Mouse (Mus musculus): ENCODE data around the gene Caskin2.
"Not testable (repeated sequence)": the region's sequence is repeated elsewhere in the genome, so short reads cannot be mapped to it uniquely, and the experiment has no call there.

Caskin2 gene

DNA sequence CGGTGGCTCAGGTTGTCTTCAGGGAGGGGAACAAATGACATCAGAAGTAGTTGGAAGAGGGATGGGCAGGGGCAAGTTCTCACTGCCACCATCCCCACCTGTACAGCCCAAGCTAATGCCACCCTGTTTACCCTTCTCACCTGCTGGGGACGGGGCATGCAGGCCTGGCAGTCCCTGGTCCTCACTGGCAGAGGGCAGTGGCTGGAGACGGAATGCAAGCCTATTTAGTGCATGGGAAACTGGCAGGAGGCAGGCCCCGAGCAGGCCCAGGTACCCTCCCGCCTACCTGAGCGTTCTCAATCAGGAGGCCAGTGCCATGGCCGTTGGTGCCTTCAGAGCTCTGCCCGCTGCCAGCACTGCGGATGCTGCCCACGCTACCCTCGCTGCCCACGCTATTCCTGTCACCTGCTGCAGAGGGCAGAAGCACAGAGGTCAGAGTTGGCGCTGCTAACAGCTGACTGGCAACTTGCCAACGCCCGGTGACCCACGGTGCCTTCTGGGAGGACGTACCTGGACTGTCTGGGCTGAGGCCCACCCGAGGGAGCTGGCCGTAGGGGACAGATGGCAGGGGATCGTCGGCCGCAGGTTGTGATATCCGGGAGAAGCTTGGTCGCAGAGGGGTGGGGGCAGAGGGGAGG lies 10.2 kb downstream of the Caskin2 start:
- DNase-seq: no peak

DNA sequence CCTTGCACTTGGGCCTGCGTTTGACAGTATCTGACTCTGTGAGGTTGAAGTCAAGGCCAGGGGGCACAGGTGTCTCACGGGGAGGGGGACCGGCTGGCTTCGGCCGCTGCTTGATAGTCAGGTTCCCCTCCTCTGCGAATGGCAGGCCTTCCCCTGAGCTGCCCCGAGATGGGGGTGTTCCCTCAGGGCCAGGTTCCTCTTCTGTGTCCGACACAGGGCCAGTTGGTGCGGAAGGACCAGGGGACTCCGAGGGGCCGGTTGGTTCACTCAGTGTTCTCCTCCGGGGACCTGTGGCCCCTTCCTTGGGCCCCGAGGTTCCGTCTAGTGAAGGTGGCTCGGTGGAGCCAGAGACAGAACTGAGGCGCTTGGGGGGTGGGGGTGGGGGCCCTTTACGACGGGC lies 12.5 kb downstream of the Caskin2 start:
- no peak for DNase-seq

DNA sequence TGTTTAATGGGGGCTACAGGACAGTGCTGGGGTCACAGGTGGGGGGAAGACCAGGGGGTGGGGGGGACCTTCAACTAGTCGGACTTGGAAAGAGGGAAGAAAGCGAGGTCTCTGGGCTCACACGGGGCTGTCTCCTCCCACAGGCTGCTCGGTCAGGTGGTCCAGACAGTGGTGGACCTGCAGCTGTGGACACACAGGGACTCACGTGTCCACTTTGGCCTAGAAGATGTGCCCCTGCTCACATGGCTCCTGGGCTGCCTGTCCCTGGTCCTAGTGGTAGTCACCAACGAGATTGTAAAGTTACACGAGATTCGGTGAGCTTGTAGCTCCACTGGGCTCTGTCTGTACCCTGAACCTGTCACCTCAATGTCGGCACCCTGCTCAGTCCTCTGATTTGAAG lies 15.8 kb downstream of the Caskin2 start:
- DNase-seq: no peak

DNA sequence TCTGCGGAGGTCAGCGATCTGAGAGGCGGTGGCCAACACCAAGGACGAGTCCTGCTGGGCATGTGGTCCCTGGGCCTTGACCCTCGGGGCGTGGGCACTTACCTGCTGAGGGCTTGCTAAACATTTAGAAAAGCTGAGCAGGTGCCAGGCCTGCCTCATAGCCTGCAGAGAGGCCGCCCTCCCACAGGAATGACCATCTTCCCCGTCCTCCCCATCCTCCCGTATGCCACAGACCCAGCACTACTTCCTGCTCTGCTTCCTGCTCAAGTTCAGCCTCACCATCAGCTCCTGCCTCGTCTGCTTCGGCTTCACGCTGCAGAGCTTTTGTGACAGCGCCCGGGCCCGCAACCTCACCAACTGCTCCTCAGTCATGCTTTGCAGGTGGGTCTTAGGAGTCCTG lies 16.5 kb downstream of the Caskin2 start:
- DNase-seq: no peak

DNA sequence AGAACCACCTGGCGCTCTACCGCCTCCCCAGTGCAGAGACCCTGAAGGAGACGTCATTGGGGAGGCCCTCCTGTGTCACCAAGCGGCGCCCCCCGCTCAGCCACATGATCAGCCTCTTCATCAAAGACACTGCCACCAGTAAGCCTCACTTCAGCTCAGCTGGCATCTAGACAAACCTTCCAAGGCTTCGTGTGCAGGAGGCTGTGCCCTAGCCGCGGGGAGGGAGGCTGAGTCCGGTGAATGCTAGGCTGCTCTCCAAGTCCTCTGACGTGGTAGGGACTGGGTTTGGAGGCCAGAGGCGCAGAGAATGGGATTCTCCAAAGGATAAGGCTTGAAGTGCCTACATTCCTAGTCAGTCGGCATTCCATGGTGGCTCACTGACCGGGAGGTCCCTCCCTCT lies 21.1 kb downstream of the Caskin2 start:
- no peak for DNase-seq

DNA sequence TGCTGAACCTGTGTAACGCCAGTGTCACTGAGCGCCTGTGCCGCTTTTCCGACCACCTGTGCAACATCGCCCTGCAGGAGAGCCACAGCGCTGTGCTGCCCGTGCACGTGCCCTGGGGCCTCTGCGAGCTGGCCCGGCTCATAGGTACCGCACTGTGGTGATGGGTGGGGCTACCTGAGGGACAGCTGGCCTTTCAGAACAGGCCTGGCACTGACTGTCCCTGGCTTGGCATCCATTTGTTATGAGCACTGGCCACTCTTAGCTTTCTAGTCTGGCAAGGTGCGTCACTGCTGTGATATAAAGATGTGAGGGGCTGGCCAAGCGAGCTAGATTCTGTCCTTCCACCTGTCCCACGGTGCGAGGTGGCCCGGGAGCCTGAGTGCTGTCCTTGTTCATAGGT lies 21.5 kb downstream of the Caskin2 start:
- no peak for DNase-seq

DNA sequence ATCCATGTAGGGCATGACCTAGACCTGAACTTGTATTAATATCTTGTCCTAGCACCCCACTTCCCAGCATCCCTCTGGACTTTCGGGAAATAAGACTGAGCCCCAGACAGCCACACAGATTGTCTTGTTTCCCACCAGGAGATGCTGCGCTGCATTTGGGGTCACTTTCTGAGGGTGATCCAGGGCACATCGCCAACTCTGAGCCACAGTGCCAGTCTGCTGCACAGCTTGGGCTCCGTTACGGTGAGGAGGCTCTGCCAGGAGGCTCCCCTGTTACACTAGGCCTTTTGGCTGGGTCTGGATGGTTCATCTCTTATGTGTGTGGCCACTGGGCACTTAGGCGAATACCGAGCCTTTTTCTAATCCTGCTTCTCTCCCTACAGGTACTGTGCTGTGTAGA lies 23.7 kb downstream of the Caskin2 start:
- no peak for DNase-seq

DNA sequence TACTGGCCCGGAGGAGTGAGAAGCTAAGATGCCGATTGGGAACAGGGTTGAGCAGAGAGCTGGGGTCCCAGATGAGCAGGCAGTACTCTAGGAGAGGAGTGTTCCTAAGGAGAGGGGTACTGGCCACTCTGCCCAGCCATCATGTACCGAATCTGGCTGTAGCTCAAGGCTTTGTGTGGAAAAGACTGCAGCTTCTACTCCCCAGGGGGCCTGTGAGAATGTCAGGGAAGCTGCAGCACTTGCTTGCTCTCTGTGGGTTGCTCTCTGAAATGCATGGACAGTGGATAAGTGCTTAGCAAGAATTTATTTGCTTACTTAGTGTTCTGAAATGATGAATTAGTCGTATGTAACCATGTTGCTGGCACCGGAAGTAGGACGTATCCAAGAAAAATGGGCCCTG lies 27.0 kb downstream of the Caskin2 start:
- DNase-seq: no peak

DNA sequence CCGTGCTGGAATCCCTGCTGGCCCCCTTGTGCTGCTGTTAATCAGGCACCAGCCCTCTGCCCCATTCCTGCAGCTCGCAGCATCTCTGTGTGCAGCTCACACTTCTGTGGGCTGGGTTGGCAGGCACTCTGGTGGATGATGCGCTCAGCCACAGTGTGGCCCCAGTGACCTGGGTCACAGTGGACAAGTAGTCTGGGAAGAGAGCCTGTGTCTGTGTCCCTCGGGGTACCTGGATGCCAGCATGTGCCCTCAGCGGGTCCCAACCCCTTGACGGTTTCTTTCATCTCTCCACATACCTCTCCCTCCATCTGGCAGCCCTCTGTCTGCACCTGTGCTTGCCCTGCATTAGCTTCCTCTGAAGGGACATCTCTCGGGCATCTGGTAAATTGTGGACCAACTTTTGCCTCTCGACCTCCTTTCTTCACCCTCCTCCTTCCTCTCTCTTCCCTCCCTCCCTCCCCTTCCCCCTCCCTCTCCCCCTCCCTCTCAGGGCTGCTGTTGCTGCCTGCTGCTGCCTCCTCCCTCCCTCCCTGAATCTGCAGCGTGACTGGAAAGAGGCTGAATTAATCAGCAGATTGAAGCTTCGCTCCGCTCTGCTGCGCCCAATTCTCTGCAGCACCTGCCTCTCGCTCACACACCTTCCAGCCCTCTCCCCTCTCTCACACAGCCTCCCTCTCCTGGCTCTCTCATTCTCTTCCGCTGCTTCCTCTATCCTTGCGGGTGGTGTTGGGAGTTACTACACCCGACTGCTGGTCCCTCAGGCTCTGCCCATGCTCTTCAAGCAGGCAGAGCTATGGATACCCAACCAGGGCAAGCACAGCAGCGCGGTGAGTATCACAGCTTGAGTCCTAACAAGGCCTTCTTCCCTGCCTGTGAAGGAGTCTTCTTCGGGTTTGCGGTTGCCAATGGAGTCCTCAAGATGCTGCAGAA lies 33.0 kb downstream of the Caskin2 start:
- DNase-seq: no peak

DNA sequence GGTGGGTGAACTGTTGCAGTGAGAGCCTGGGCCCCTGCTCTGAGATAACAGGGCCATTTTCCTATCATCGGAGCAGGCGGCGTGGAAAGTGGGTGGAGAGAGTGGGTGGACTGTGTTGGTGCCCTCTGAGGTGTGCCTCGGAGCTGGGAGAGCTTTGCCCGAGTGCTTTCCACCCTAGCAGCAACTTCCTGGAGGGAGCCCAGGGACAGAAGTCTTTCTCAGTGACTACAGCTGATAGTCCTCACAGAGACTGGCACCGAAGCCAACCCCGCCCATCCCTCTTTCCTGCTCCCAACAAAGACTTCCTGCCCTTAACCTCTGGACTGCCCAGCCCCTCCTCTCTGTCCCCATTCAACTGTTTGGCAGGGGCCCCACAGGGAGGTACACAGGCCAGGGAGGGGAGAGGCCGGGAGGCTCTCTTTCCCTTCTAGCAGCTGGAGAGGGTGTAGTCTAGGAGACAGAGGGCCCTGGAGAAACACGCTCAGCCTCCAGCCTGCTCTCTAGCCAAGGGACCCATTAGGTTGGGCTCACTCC lies 34.3 kb downstream of the Caskin2 start:
- peak; percentile 38 for DNase-seq

DNA sequence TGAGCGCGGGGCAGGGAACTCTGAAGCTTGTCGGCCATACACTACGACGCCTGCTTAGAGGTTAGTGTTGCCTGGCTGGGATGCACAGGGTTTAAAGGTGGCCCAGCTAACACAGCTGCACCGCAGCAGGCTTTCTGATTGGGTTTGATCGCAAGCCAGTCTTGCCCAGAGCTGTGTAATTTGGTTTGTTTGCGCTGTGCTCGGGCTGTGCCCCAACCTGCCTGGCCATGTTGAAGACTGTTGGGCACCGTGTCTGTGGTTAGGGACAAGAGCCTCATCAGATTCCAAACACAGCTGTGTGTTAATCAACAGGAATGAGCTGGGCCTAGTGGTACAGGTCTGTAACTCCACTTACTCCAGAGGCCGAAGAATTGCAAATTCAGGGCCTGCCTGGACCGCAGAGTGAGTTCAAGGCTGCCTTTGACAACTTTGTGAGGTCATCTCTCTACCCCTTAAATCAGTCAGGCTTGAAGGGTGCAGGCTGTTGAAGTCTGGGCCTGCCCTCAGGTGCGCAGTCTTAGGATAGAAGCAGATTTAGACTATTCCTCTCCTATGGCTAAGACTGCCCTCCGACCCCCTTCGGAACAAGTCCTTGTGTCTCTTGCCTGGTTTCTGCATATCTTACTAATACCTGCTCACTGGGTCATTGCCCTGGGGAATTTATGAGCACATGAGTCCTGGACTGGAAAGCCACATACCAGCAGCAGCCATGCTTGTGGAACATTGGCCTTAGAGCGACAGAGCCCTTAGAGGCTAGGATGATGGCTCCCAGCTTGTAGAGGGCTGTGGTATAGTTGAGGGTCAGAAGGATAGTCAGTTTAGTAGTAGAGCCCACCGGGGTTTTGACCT lies 35.7 kb downstream of the Caskin2 start:
- DNase-seq: no peak

DNA sequence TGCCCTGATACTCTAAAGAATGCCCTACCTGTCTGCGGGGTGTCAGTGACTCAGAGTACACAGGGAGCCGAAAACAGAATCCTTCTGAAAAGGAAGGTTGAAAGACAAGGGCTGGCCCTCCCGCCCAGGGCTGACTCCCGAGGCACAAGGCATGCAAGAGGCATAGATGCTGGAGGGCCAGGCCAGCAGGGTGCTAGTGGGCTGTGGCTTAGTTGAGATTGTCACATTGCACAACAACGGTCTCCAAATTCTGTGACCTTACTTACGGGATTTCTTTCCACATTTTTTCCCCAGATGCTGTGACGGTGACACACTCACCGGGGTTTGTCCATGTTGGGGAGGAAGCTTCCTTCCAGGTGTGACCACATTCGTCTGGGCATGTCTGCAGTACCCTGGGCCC lies 36.5 kb downstream of the Caskin2 start:
- no peak for DNase-seq

DNA sequence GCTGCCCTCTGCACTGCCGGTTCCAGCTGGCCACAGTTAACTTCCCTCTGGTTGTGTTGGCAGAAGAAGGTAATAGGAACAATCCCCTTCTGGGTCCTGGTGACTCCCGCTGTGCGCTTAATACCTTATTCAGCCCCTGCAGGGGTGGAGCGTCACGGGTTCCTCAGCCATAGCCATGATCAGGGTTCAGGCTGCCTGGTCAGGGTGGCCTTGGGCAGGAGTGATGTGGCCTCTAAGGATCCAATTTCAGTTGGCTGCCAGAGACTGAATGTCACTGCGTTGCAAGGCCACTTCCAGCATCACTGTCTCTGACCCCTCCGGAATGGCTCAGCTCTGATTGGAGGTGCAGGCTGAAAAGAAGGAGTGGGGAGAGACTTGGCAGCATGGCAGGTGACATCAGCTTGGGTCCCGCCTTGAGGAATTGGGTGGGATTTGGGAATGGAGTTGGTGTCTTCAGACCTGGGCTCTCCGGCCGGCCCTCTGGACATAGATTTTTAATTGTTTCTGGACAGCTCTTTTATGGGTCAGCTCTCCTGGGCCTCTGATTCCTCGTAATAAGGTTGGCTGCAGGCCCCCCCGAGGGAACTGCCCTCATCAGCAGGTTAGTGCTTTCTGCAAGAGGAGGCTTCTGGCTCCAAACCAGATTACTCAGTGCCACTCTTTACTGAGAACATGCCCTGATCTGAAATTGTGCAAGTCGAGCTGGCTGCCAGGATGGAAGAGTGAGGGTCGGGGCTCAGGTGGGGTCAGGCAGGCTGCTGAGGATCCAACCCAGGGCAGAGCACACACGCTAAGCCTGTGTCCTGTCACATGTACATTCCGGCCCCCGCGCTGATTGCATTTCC lies 37.4 kb downstream of the Caskin2 start:
- no peak for DNase-seq

DNA sequence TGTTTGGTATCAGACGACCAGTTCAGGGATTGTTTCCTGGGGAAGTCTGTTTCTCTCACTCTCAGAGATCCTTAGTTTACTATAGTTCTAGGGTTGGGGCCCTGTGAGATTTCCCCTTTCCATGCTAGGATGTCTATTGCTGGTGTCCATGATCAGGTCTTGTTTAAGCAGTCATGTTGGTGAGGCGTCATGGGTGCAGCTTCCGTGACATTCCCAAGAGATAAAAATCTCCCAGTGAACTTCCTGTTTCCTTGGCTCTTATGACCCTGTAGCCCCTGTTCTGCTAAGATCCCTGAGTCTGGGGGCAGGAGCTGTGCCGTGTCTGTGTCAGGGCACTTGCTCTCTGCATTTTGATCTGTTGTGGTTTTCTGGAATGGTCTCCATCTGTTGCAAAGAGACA lies 38.8 kb downstream of the Caskin2 start:
- DNase-seq: no peak

DNA sequence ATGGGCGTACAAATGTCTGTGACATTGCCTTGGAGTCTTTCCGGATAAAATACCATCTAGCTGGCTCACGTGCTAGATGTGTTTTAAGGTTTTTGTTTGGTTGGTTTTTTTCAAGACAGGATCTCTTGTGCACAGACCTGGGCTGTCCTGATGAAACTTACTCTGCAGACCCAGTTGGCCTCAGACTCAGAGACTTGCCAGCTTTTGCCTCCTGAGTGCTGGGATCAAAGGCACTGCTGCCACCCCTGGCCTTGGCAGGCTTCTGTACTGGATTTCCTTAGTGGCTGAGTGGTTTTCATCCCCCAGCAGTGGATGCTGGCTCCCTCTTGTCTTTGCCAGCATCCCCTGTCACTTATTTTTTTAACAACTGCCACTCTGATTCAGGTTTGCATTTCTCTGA lies 44.5 kb downstream of the Caskin2 start:
- no peak for DNase-seq

DNA sequence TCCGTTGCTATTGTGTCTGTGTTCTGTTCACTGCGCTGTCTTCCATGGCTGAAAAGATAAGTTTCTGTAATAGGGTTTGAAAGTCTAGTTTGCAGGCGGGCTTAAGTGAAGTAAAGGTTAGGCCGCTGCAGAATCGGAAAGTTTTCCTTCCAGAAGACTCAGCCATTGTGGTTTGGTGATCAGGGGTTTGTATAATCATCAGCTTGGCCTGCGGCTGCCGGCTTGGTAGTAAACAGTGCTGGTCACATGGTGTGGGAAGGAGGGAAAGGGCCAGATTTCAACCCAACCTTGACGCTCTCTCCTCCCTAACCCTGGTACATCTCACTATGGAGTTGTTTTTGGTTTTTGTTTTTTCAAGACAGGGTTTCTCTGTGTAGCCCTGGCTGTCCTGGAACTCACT lies 46.5 kb downstream of the Caskin2 start:
- DNase-seq: no peak

DNA sequence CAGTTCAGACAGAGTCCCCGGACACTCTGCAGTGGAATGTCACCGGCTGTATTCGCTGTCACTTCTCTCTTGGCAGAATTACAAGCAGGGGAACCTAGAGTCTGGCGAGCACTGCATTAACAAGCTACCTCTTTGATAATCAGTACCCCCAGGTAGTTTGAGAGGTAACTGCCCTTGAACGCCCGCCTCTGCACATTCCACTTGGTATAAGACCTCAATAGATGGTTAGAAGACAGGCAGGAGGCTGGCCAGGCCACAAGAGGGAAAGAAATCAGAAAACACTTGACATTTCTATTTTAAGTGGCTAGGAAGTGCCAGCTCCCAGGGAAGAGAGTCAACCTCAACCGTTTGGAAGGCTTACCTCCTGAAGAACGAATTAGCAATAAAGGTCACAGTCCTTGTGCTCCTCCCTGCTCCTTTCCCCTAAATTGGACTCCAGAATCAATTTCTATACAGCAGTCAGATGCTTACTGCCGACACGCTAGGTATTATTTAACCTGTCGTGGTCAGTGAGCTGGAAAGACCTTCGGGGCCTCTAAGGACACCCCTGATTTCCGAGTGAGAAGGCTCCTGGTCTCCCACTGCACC lies 47.0 kb downstream of the Caskin2 start:
- DNase-seq: no peak

DNA sequence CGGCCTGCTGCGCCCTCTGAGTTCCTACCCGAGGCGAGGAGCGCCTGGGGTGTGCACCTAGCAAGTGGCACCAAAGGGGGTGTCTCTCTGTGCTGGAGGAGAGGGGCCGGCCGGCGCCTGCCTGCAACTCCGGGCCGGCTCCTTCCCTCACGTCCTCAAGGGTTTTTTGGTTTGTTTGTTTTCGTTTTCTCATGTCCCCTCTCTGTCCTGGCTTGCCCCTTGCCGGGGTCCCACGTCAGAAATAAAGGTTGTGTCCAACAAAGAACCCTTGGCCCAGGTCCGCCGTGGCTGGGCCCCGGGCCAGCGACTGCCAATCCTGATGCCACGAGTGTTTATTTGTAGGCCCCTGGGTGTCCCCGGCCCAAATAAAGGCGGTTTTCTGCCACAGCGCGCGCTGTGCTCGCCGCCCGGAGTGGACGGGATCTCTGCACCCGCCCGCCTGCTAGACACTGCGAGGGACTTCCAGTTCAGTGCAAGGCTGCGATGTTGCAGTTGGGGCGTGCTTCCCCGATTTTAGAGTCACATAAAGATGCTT lies 47.8 kb downstream of the Caskin2 start:
- DNase-seq: no peak

DNA sequence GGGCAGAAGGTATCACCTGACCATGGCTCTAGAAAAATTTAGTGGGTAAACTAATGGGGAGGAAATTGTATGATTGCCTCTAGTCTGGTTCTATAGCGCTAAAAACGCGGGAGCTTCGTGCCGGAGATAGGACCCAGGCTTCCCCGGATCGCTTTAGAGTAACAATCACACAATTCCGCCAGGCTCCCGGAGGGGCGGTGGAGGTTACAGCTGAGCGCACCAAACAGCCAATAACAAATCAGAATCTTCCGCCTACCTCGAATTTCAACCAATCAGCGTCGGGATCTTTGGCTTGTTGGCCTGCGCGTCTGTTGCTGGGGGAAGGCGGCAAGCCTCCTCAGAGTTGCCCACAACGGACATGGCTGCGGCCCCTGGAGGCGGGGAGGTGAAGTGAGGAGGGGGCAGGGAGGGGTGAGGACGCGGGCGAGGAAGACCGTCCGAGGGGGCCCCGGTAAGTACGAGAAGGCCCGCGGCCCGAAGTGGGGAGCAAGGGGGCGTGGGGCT lies 48.3 kb downstream of the Caskin2 start, which contains the start of gene Tmem94:
Gene Tmem94, plus strand, starts transcription at position 331 of the 504 bp plus-strand sequence.
- peak; percentile 96 for DNase-seq

DNA sequence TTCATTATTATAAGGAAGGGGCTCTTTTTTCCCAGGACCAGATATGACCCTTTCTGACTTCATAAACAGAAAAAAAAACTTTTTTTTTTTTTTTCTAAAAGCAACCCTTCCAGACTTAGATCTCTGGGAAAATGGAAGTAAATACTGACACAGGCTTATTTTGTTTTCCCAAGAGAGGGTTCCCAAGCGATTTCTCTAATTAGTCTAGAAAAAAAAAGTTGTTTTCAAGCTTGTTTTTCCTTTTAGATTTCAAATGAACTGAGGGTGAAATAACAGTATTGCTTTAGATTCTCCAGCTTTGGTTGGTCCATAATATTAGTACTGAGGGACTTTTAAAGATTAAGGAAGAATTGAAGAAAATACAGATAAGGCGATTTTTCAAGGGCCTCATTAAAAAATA lies 48.7 kb downstream of the Caskin2 start:
- DNase-seq: no peak

DNA sequence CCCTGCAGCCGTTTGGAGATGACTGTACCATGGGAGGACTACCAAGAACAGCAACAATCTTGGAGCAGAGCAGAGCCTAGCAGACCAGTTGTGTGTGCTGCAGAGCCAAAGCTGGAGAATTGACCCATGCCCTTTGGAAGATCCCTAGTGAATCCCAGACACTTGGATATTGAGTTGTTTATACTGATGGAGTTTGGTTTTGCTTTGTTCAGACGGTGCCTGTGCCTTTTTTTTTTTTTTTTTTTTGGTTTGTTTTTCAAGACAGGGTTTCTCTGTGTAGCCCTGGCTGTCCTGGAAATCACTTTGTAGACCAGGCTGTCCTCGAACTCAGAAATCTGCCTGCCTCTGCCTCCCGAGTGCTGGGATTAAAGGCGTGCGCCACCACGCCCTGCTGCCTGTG lies 51.3 kb downstream of the Caskin2 start:
- not testable (repeated sequence) for DNase-seq

All from thymus, postnatal 4 days (tissue).